Mouse (Mus musculus) stomach, postnatal 0 days (tissue): ENCODE data around the gene Esd.

Source experiments
- CTCF ChIP-seq: IDR thresholded peaks from 2 replicates; pipeline ENCODE4 v1.5.1; 2016; ENCODE audit warnings: antibody characterized with exemption, low read depth, mild to moderate bottlenecking, moderate library complexity
- EP300 ChIP-seq: optimal IDR thresholded peaks from 2 replicates; pipeline ENCODE3; 2016; ENCODE audit warnings: antibody characterized with exemption

DNA sequence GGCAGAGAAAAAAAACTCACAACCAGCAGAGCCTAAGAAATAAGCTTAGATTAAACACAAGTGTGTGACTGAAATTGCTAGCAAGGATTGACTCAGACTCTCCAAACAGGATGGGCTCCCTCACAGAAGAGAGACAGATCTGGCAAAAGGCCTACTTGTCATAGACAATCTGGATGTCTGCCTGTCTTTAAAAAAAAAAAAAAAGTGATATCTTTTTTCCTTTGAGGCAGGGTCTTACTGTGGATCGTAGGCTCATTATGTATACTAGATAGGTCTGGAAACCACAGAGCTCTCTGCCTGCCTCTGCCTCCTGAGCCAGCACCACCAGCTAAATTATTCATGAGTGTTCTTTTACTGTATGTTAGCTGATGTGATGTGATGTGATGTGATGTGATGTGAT lies 35.8 kb downstream of the Esd start:
- TF ChIP-seq CTCF (no peak), EP300 (no peak)
